Mouse (Mus musculus) urinary bladder, postnatal 36 days (tissue): Measurements from ENCODE around the gene Bhlhb9.
"Not testable (repeated sequence)": the region's sequence is repeated elsewhere in the genome, so short reads cannot be mapped to it uniquely, and the experiment has no call there.

ENCODE experiments used
- DNase-seq, 2 experiments: peaks; one replicate each; pipeline ENCODE4 v3.0.0; 2022; ENCODE audit warnings: low spot score in 2 of 2, mixed read lengths in 1 of 2

Bhlhb9 gene

DNA sequence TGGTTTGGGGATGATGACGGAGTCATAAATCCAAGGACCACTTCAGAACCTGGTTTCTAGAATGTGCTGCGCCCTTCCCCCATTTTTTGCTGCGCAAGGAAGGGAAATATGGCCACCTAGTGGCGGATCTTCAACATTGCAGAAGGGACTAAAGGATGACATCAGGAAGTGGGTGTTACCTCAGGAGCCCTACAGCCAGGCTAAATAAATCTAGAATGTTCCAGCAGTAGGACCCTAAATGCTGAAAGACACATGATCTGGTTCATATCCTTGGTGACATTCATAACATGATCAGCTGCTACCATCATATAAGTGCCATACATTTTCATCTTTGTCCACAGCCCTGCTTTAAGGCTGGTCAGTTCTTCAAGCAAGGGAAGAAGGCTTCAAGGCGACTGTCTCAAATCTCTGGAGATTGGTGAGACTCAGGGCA, at the start of gene Bhlhb9:
TSS of gene Bhlhb9 (plus strand) at position 383 of the 433 bp plus-strand sequence.
- peak in 1 of 2 experiments; percentile 21 for DNase-seq

DNA sequence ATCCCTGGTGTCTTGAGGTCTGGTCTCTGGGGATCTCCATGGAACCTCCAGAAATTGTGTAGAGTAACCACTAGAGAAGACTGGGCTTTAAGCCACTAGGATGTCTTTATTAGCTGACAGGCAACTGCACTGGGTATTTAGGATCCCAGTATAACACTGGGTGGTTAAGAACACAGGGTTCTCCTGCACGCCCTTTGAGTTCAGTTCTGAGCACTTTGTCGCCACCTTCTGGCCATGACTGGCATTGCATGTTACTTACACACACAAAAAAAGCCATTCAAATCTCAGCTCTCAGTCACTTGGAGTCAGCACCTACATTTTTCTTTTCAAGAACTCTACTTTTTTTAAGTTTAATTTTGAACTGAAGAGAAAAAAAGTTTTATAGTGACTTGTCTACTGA, 44.6 kb upstream of the Bhlhb9 start:
- DNase-seq, result peak; percentile 49 to 61

DNA sequence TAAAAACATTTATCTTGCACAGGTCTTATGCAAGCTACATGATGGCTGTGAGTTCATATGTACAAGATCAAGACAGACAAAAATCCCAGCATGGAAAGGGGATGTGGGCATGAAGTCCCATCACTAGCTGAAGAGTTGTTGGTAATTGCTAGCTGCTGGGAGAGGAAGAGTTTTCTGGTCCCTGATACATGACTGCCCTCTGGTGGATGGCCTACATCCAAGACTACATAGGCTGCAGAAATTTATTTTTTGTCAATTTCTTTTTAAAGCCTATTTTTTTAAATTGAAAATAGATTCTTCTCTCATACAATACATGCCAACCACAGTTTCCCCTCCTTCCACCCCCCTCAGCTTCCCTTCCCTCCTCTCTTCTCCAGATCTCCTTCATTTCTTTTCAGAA, 35.7 kb upstream of the Bhlhb9 start:
- no peak for DNase-seq

DNA sequence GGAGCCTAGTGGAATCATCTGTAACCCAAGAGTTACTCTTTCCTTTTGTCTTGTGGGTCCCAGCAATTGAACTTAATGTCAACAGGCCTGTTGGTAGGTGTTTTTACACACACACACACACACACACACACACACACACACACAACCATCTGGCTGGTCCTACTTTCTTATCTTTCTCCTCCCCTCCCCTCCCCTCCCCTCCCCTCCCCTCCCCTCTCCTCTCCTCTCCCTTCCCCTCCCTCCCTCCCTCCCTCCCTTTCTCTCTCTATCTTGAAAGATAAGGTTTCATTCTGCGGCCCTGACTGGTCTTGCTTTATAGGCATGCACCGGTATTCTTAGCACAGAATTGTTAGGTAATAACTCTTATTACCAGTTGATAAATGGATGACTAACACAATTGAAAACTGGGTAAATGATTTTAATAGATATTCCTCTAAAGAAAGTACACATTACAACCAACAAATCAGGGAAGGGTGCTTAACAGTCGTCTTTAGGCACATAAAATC, 29.3 kb upstream of the Bhlhb9 start:
- DNase-seq, result no peak

DNA sequence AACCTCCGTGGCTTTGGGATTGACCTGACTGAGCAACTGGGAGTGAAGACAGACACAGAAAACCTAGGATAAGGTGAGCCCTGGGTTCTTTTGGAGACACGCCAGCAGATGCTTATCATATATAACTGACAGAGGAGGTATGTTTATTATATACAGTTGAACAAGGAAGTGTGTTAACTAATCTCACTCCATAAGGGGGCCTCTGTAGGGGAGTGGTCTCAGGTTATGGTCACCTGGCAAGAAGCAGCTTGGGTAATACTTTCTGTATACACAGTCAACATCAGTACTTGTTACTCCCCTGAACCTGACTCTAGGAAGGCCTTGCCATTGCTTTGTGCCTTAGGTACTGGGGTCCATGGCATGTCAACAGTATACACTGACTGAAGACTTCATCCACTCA, 28.8 kb upstream of the Bhlhb9 start:
- no peak for DNase-seq

DNA sequence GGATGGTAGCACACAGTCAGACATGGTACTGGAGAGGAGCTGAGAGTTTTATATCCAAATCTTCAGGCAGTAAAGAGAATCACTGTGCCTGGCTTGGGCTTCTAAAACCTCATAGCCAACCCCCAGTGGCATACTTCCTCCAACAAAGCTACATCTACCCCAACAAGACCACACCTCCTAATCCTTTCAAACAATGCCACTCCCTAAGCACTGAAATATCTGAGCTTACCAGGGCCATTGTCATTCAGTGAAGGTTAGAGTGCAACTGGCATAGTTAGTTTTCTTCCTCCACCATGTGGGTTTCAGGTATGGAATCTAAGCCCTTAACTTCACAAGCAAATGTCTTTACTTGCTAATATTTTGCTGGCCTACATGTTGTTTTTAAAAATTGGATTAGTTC, 5.9 kb upstream of the Bhlhb9 start:
- no peak for DNase-seq

DNA sequence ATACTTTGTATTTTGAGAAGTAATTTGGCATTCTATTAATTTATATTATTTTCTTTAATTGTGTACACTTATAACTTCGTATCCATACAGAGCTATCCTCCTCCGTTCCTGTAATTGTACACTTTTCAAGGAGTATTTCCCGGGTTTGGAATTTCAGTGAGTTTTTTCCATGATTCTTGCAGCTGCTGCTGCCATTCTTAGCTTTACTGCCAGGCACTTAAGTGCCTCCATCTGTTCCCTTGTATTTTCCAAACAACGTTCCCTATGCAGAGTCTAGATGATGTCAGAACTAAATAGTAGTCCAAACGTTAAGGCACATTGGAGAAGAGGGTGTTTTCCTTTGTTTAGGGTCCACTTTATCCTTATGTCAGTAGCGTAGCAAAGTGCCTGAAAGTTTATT, 5.1 kb upstream of the Bhlhb9 start:
- DNase-seq, result no peak

DNA sequence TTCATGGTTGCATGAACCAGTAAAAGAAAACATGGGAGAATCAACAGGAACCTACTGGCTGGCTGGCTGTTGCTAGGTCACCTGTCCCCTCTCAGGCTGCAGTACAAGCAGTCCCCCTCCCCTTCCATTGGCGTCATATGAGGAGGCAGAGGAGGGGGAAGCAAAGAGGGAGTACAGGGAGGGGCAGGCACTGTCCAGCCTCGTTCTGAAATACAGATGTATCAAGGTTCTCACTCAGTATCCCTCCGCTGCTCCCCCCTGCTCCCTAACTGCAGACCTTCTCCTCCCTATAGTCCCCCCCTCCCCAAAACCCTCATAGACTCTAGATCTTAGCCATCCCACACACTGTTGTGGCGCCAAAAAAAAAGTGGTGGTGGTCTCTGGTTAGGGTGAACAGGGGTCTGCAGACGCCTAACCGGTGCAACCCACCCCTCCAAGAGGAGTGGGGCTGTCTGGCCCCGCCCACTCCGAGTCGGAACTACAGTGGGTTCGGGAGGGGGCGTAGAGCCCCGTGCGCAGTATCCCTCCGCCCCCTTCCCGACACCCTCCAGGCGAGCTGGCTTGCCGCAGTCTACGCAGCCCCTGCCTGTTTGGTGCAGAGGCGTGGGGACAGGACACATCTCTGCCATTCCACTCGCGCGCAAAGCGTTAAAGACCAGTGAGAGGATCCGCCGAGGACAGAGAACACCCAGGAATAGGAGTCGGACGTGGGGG, 1.6 kb upstream of the Bhlhb9 start:
- not testable (repeated sequence) for DNase-seq

DNA sequence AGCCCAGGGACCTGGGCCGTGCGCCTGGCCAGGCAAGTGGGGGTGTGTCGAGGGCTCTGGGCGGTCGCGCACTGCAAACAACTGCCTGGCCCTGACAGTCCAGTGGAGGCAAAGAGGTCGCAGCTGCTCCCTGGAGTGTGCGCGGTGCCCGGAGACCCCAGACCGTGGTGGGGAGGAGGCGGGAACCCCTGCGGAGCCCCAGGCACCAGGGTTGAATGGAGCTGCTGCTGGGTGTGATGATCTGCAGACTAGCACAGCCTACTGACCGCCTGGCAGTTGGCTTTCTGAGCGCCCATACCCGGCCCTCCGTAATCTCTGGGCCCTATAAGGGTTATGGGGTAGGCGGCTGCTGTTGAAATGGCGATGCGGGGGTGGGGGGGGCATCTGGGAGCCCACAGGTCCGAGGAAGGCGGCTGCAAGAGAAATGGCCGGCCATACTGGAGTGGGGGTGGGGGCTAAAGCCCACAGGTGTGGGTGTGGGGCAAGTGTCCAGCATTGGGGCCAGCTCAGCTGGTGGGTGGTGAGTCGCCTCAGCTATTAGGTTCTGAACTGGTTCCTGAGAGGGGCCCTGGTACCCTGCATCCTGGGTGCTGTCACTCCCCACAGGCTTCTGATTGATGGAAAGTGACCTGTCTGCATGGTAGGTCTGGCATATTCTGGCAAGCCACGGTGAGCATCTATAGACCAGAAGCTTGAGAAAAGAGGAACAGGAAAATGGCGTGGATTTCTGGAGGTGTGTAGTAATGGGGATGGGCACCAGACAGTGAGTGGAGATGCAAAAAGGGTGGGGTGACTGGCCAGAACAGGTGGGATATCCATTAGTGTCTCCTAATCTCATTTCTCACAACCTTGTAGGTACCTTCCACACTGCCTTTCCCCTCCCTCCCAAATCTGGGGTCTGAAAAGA, 836 bp upstream of the Bhlhb9 start:
- DNase-seq, result not testable (repeated sequence)

DNA sequence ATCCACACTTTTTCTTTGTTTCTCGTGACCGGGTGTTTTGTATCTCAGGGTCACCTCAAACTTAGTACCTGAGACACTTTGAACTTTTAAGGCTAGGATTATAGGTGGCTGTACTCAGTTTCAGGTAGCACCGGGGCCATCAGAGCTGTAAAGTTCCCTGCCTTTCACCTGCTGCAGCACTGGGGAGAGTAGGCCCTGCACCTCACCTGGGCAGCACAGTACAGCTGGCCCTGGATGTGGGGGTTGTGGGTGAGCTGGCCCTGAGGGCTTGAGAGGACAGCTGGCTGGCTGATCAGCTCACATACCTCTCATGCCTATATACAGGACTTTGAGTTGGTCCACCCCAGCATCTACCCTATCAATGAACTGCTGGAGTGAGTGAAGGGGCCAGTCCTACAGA, 6.8 kb downstream of the Bhlhb9 start:
- no peak for DNase-seq

DNA sequence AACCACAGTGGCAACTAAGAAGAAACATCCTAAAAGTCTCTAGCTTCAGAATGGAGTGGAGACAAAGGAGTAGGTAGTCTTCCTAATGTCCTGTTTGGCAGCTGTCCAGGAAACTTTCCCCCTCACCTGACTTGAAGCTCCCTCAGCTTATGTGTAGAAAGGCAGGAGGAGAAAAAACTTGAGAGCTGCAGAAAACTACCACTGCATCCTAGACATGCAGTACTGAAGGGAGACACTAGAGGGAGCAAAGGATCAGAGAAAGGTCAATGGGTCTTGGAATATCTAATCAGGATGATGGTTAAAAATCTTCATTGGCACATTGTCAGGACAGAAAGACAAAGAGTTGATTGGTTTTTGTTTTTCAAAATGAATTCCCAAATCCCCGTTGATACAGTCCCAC, 8.4 kb downstream of the Bhlhb9 start:
- no peak for DNase-seq

DNA sequence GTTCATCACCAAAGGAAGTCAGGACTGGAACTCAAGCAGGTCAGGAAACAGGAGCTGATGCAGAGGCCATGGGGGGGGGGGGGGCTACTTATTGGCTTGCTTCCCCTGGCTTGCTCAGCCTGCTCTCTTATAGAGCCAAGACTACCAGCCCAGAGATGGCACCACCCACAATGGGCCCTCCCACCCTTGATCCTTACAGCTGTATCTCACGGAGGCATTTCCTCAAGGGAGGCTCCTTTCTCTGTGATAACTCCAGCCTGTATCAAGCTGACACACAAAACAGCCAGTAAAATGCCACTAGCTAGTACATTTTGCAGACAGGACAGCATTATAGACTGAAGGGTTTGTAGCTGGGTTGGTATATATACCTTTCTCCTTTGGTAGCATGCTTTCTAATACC, 38.5 kb downstream of the Bhlhb9 start:
- not testable (repeated sequence) for DNase-seq

DNA sequence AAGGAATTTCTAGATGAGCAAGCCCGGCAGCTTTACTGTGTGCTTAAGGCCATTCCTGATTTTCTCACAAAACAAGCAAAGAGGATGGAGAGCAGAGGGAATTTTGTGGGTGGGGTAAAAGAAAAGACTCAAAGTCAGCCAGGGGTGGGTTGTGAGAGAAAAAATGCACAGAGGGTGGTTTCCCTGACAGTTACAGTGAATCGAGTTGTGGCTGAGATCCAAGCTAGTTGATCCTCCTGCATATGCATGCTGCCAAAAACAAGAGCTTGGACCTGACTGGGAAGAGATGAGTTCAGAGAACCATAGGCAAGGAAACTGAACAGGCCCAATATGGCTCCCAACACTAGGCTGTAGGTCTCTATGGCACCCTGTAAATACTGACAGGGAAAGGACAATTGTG, 40.5 kb downstream of the Bhlhb9 start:
- no peak for DNase-seq

DNA sequence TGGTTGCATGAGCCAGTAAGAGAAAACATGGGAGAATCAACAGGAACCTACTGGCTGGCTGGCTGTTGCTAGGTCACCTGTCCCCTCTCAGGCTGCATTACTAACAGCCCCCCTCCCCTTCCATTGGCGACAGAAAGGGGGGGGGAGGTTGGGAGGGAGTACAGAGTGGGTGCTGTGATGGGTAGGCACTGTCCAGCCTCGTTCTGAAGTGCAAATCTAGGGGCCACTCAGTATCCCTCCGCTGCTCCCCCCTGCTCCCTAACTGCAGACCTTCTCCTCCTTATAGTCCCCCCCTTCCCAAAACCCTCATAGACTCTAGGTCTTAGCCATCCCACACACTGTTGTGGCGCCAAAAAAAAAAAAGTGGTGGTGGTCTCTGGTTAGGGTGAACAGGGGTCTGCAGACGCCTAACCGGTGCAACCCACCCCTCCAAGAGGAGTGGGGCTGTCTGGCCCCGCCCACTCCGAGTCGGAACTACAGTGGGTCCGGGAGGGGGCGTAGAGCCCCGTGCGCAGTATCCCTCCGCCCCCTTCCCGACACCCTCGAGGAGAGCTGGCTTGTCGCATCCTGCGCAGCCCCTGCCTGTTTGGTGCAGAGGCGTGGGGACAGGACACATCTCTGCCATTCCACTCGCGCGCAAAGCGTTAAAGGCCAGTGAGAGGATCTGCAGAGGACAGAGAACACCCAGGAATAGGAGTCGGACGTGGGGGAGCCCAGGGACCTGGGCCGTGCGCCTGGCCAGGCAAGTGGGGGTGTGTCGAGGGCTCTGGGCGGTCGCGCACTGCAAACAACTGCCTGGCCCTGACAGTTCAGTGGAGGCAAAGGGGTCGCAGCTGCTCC, 41.3 kb downstream of the Bhlhb9 start, which contains the start of gene Gprasp2:
TSS of gene Gprasp2 (plus strand) at position 514 of the 840 bp plus-strand sequence.
- DNase-seq, result not testable (repeated sequence)

DNA sequence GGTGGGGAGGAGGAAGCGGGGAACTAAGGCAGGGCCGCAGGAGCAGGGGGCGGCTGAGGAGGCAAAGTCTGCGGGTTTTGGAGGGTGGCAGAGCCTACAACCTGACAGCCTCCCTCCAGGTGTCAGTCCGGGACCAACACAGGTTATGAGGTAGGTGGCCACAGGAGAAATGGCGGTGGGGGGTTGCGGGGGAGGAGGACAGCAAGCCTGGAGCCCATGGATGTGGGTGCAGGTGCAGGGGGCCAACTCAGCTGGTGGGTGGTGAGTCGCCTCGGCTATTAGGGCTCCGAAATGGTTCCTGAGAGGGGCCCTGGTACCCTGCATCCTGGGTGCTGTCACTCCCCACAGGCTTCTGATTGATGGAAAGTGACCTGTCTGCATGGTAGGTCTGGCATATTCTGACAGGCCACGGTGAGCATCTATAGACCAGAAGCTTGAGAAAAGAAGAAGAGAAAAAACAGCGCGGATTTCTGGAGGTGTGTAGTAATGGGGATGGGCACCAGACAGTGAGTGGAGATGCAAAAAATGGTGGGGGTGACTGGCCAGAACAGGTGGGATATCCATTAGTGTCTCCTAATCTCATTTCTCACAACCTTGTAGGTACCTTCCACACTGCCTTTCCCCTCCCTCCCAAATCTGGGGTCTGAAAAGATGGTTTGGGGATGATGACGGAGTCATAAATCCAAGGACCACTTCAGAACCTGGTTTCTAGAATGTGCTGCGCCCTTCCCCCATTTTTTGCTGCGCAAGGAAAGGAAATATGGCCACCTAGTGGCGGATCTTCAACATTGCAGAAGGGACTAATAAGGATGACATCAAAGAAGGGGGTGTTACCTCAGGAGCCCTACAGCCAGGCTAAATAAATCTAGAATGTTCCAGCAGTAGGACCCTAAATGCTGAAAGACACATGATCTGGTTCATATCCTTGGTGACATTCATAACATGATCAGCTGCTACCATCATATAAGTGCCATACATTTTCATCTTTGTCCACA, 42.3 kb downstream of the Bhlhb9 start:
- DNase-seq, result not testable (repeated sequence)

DNA sequence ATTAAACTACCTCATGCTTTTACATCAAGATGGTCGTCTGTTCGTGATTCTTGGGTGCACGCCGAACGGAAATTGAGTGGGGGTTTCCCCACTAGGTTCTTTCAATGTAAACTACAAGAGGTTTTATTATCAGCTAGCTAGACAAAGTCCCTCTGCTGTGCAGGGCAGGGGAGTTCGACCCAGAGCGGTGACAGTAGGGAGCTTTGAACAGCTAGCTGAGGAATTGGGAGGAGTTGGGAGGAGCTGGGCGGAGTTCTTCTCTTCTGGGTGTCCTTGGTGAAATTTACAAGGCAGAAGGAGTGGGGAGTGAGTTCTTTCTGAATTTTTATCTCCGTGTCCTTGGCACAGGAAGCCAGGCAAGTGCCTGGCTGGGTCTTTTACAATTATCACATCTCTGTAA, 69.4 kb downstream of the Bhlhb9 start:
- not testable (repeated sequence) for DNase-seq

DNA sequence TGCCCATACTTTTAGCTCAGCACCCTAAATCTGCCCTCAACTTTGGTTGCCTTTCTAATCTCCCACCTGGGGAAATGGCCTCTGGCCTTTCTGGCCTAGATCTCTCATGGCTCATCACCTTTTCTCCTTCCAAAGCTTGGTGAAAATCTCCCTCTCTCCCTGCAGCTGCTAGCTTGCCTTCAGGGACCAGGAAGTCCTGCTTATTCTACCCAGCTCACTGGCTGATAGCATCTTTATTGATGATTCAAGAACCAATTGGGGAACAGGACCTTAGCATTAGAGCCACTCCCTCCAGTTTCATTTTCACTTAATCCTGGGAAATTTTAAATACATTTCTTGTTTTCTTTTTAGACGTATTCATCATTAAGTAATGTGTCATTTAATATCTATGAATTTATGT, 79.3 kb downstream of the Bhlhb9 start:
- DNase-seq, result no peak

DNA sequence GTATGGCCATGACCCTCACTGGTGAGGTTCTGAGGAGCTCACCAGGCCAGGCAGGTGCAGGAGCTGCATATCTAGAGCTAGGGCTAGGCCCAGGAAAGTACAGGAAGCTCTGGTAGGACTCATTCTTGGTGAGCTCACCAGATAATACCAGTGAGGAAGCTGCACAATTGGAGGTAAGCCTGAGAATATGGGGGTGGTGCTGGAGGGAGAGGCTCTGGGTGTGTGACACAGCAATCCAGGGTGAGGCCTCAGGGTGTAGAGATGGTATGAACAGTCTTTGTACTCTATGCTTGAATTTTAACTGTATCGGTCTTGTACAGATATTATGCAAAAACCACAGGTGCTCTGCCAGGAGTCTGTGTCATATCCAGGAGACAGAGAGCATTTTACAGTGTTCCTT, 82.2 kb downstream of the Bhlhb9 start:
- DNase-seq, result no peak

DNA sequence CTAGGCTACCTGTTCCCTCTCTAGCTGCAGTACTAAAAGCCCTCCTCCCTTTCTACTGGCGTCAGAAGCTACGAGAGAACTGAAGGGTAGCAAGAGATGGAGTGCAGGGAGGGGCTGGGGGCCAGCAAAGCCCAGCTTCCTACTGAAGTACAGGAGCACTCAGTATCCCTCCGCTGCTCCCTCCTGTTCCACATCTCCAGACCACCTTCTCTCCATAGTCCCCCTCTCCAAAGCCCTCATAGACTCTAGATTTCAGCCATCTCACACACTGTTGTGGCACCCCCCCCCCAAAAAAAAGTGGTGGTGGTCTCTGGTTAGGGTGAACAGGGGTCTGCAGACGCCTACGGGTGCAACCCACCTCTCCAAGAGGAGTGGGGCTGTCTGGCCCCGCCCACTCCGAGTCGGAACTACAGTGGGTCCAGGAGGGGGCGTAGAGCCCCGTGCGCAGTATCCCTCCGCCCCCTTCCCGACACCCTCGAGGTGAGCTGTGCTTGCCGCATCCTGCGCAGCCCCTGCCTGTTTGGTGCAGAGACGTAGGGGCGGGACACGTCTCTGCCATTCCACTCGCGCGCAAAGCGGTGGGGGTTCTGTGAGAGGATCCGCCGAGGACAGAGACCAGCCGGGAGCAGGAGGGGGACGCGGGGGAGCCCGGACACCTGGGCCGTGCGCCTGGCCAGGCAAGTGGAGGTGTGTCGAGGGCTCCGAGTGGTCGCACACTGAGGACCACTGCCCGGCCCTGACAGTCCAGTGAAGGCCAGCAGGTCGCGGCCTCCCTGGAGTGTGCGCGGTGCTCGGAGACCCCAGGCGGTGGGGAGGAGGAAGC, 88.2 kb downstream of the Bhlhb9 start:
- DNase-seq, result peak; percentile 28 to 54

DNA sequence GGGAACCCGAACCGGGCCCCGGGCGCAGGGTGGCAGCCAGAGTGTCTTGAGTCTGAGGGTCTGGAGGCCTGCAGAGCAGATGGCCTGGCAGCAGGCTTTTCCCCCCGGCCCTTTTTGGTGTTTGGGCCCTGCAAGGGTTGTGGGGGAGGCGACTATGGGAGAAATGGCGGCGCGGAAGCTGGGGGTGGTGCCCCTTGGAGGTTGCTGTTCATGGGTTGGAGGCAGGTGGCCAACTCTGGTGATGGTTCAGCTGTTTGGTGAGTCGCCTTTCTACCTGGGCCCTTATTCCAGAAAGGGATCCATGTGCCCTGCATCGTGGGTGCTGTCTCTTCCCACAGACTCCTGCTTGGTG, 88.8 kb downstream of the Bhlhb9 start:
- DNase-seq, result peak; percentile 3 to 7
